Mouse (Mus musculus) megakaryocyte, embryonic 14.5 days (primary cell): ENCODE results near the gene Plekha5.

Experiments used
- FLI1 ChIP-seq: IDR thresholded peaks from 2 replicates; pipeline ENCODE4 v1.6.1; 2012; ENCODE audit warnings: low read length, inconsistent platforms, mixed read lengths
- GATA1 ChIP-seq: IDR thresholded peaks from 3 replicates; pipeline ENCODE4 v1.6.1; 2012; ENCODE audit warnings: mixed read lengths, low read length, inconsistent platforms, borderline replicate concordance

- no peak for TF ChIP-seq GATA1
- TF ChIP-seq FLI1 = no peak
Observed at GRCm38 (mm10) chr6:140622391-140623225, 198.8 kb downstream of the Plekha5 start, which contains the start of gene Aebp2.
